ENCODE assay signal across 17 mouse cellular contexts in the genomic region with DNA sequence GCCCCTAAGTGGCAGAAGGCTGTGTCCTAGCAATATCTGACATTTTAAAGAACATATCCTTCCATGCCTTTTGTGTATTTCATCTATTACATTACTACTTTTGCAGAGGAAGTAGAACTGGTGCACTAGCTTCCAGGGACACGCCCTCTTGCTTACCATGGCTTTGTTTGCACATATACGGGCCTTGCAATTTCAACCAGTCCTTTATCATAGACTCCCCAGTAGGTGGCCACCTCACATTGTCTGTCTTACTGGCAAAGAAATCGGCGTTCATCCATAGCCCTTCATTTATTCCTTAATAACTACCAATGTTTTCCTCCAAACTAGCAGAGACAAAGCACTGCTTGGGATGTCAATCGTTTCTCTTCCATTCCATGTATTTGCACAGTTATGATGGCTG.
DNase-seq lines count a peak whose midpoint lies in the region; ATAC-seq and TF ChIP-seq lines count a peak whose summit lies in the region.
"Had no signal": no experiment of that assay in that cellular context is flagged by ENCODE, and none has a peak within 500 bp of the region (broad histone marks: within the 10 kb centered on the region; RNA-seq: fewer than 3 reads in every experiment).

No protein-coding gene starts in this region.

- DNase-seq in kidney, adult 2 months, result no peak
- DNase-seq in kidney, adult 11 months, result no peak
- peak; percentile 32 for DNase-seq in lung, embryonic 14.5 days
- no peak for DNase-seq in lung, postnatal 4 days
- DNase-seq in NIH3T3 (ENCODE audit: low read depth), result peak; percentile 63
- DNase-seq in thymus, postnatal 36 days, result no peak
- DNase-seq in frontal cortex, adult 2 months (ENCODE audit: extremely low spot score in 1 of 2, low spot score in 1 of 2), result no peak
- DNase-seq: adrenal gland, postnatal 25 days; cerebellum, adult 2 months; gastrocnemius, postnatal 14 days; heart, postnatal 4 days; layer of hippocampus, adult 9-11 months had no signal

- H3K4me2 ChIP-seq in lung, embryonic 14.5 days, result no peak overlapping the region
- H3K4me2 ChIP-seq: embryonic facial prominence, embryonic 15.5 days; heart, embryonic 11.5 days; midbrain, embryonic 11.5 days had no signal

- H3K9ac ChIP-seq in lung, embryonic 14.5 days, result no peak overlapping the region
- H3K9ac ChIP-seq: embryonic facial prominence, embryonic 15.5 days had no signal

- WGBS in kidney, adult 2 months, result 49% methylated on average over 5 of the region's 5 CpGs
- 59% methylated on average over 5 of the region's 5 CpGs for WGBS in lung, embryonic 14.5 days

- no peaks in the 10 kb centered on the region for H3K4me1 ChIP-seq in kidney, adult 2 months (ENCODE audit: control insufficient read depth, insufficient read depth, low read length)
- H3K4me1 ChIP-seq in lung, embryonic 14.5 days (ENCODE audit: insufficient read depth), result no peaks in the 10 kb centered on the region
- peaks cover 5% of the 10 kb centered on the region for H3K4me1 ChIP-seq in cortical plate, adult 2 months (ENCODE audit: control insufficient read depth, insufficient read depth, low read length)
- H3K4me1 ChIP-seq: embryonic facial prominence, embryonic 15.5 days had no signal

- H3K27me3 ChIP-seq in kidney, adult 2 months (replicated peaks; ENCODE audit: control insufficient read depth, insufficient read depth, low read length), result no peaks in the 10 kb centered on the region
- no peaks in the 10 kb centered on the region for H3K27me3 ChIP-seq in lung, embryonic 14.5 days (ENCODE audit: insufficient read depth, low read length)
- H3K27me3 ChIP-seq: embryonic facial prominence, embryonic 15.5 days had no signal

- no peaks in the 10 kb centered on the region for H3K36me3 ChIP-seq in kidney, adult 2 months (ENCODE audit: control insufficient read depth, insufficient read depth, low read length)
- no peaks in the 10 kb centered on the region for H3K36me3 ChIP-seq in lung, embryonic 14.5 days (ENCODE audit: insufficient read depth)
- H3K36me3 ChIP-seq: embryonic facial prominence, embryonic 15.5 days had no signal

- no peak for TF ChIP-seq POLR2A in kidney, adult 2 months (IDR thresholded peaks at IDR 0.05; ENCODE audit: low read depth, low read length)
- TF ChIP-seq POLR2A in cortical plate, adult 2 months (IDR thresholded peaks at IDR 0.05; ENCODE audit: extremely low read depth, insufficient read depth, low read length), result no peak

- TF ChIP-seq CTCF in kidney, adult 2 months (conservative IDR thresholded peaks at IDR 0.05; ENCODE audit: insufficient read depth, insufficient read length, low read depth, low read length), result 0 out of 2 replicates have a peak, but pooled peaks have one; percentile 9
- TF ChIP-seq CTCF in lung, embryonic 14.5 days (IDR thresholded peaks at IDR 0.05; ENCODE audit: low read depth), result peak; percentile 31
- peak; percentile 14; the same call in 1 of the 2 replicates for TF ChIP-seq CTCF in cortical plate, adult 2 months (IDR thresholded peaks at IDR 0.05; ENCODE audit: extremely low read depth, insufficient read depth, low read length)

- H3K4me3 ChIP-seq in kidney, adult 2 months (ENCODE audit: insufficient read depth, low read depth, low read length), result no peak overlapping the region
- H3K4me3 ChIP-seq in lung, embryonic 14.5 days (ENCODE audit: low read depth, low read length), result no peak overlapping the region
- H3K4me3 ChIP-seq in cortical plate, adult 2 months (ENCODE audit: insufficient read depth, low read length), result no peak overlapping the region
- H3K4me3 ChIP-seq: embryonic facial prominence, embryonic 15.5 days had no signal

- no peak overlapping the region for H3K27ac ChIP-seq in kidney, adult 2 months (ENCODE audit: insufficient read depth, low read depth, low read length)
- no peak overlapping the region for H3K27ac ChIP-seq in lung, embryonic 14.5 days (ENCODE audit: low read depth)
- no peak overlapping the region for H3K27ac ChIP-seq in cortical plate, adult 2 months (ENCODE audit: insufficient read depth, low read length)
- H3K27ac ChIP-seq: embryonic facial prominence, embryonic 15.5 days; macrophage had no signal

- no peaks in the 10 kb centered on the region for H3K9me3 ChIP-seq in lung, embryonic 14.5 days (ENCODE audit: low read depth, low read length)
- H3K9me3 ChIP-seq: embryonic facial prominence, embryonic 15.5 days had no signal

- no peak for ATAC-seq in lung, embryonic 14.5 days (ENCODE audit: insufficient read depth)

Comparison
In these comparisons a context has a peak if more than half of its experiments do, and no peak if none do; other contexts are left out.
1. DNase-seq: peak in lung, embryonic 14.5 days (single experiment) and NIH3T3 (single experiment); none in kidney, adult 2 months (single experiment), kidney, adult 11 months (single experiment), lung, postnatal 4 days (0 of 2), thymus, postnatal 36 days (0 of 2) and frontal cortex, adult 2 months (0 of 2).
2. Peak in every context shown above with its lines, with median percentiles within 50 percentile points of each other: CTCF ChIP-seq.